Mouse (Mus musculus): ENCODE results near the gene Olfr1115. TPM values are rescaled to one million over a fixed set of nuclear protein-coding genes. Genes with fewer than 3 reads are reported as not detected.
"Not testable (repeated sequence)": the region's sequence is repeated elsewhere in the genome, so short reads cannot be mapped to it uniquely, and the experiment has no call there.

The Olfr1115 gene
- not detected in 2 replicates for polyA plus RNA-seq (2014; fragmentation: Nextera tagmentation; extraction: Ambion mirVana)

DNA sequence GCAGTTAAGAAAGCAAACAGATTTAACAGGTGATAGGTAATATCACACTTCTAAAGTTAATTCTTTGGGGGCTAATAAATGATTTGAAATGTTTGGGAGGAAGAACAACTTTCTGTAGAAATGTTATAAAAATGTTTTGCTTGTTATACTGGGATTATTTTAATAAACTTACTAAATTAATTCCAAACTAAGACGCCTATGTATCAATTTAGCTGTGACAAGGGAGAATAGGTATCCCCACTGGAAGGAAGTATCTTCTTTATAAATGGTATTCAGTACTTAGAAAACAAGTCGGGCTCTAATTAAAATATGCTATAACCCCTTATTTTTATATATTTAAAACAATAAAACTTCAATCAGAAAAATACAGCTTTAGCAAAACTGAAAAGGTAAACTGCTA is at the start of gene Olfr1115:
Gene Olfr1115, plus strand, starts transcription at position 301 of the 400 bp plus-strand sequence.
- ATAC-seq (ENCODE audit: low FRiP score) (no peak), DNase-seq (ENCODE audit: low spot score, missing footprints) (no peak)
- H3K4me3 ChIP-seq (ENCODE audit: low read depth, low read length) = no peak within 1 kb of the TSS
- H3K9me3 ChIP-seq (ENCODE audit: control insufficient read depth, low read length) = no peaks in the 10 kb centered on the region
- no peaks in the 10 kb centered on the region for H3K36me3 ChIP-seq (ENCODE audit: control insufficient read depth, insufficient read depth, low read length)
- H3K9ac ChIP-seq (ENCODE audit: low read length) = no peak within 1 kb of the TSS
- 88% methylated on average over 2 of the region's 2 CpGs for WGBS
- no peaks in the 10 kb centered on the region for H3K4me1 ChIP-seq (ENCODE audit: control insufficient read depth, insufficient read depth, low read length)
- H3K27ac ChIP-seq (ENCODE audit: low read depth, low read length) = no peak within 1 kb of the TSS
- no peaks in the 10 kb centered on the region for H3K27me3 ChIP-seq (ENCODE audit: control insufficient read depth, insufficient read depth, low read length)
- no peak within 1 kb of the TSS for H3K4me2 ChIP-seq

DNA sequence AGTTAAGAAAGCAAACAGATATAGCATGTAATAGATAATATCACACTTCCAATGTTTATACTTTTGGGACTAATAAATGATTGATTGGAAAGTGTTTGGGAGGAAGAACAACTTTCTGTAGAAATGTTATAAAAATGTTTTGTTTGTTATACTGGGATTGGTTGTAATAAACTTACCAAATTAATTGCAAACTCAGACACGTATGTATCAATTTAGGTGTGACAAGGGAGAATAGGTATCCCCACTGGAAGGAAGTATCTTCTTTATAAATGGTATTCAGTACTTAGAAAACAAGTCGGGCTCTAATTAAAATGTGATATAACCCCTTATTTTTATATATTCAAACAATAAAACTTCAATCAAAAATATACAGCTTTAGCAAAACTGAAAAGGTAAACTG is 39.1 kb upstream of the Olfr1115 start, which contains the start of gene Olfr1113:
Gene Olfr1113, plus strand, starts transcription at position 301 of the 400 bp plus-strand sequence.
- Histone ChIP-seq H3K27ac (ENCODE audit: low read depth, low read length) (no peak within 1 kb of the TSS), H3K36me3 (ENCODE audit: control insufficient read depth, insufficient read depth, low read length) (no peaks in the 10 kb centered on the region), H3K4me2 (no peak within 1 kb of the TSS), H3K4me1 (ENCODE audit: control insufficient read depth, insufficient read depth, low read length) (no peaks in the 10 kb centered on the region), H3K9me3 (ENCODE audit: control insufficient read depth, low read length) (no peaks in the 10 kb centered on the region), H3K27me3 (ENCODE audit: control insufficient read depth, insufficient read depth, low read length) (no peaks in the 10 kb centered on the region), H3K9ac (ENCODE audit: low read length) (no peak within 1 kb of the TSS), H3K4me3 (ENCODE audit: low read depth, low read length) (no peak within 1 kb of the TSS)
- 74% methylated on average over 2 of the region's 2 CpGs for WGBS
- ATAC-seq (ENCODE audit: low FRiP score) (no peak), DNase-seq (ENCODE audit: low spot score, missing footprints) (no peak)

DNA sequence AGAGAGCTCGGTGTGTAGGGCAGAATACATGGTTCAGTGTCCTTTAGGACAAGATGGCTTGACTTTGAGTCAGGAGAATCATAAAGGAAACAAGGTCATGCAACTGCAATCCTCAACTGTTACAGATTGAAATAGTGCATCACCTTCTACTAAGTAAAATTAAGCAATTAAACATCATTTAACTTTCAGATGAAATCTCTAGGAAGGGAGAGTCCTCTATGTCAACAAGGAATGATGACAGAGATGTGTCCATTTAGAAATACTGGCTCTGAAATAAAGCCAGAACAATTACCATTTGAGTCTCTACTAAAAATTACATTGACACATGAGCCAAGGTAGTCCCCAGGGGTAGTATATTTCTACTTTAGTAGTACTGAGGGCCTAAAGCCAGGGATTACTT is 19.4 kb downstream of the Olfr1115 start, which contains the start of gene Olfr1116:
Gene Olfr1116, plus strand, starts transcription at position 301 of the 400 bp plus-strand sequence.
- no peaks in the 10 kb centered on the region for H3K36me3 ChIP-seq (ENCODE audit: control insufficient read depth, insufficient read depth, low read length)
- no peak within 1 kb of the TSS for H3K27ac ChIP-seq (ENCODE audit: low read depth, low read length)
- 93% methylated on average over 1 of the region's 1 CpGs for WGBS
- no peaks in the 10 kb centered on the region for H3K4me1 ChIP-seq (ENCODE audit: control insufficient read depth, insufficient read depth, low read length)
- no peak within 1 kb of the TSS for H3K9ac ChIP-seq (ENCODE audit: low read length)
- H3K4me2 ChIP-seq = no peak within 1 kb of the TSS
- DNase-seq (ENCODE audit: low spot score, missing footprints) (no peak), ATAC-seq (ENCODE audit: low FRiP score) (no peak)
- H3K9me3 ChIP-seq (ENCODE audit: control insufficient read depth, low read length) = no peaks in the 10 kb centered on the region
- H3K27me3 ChIP-seq (ENCODE audit: control insufficient read depth, insufficient read depth, low read length) = no peaks in the 10 kb centered on the region
- no peak within 1 kb of the TSS for H3K4me3 ChIP-seq (ENCODE audit: low read depth, low read length)

DNA sequence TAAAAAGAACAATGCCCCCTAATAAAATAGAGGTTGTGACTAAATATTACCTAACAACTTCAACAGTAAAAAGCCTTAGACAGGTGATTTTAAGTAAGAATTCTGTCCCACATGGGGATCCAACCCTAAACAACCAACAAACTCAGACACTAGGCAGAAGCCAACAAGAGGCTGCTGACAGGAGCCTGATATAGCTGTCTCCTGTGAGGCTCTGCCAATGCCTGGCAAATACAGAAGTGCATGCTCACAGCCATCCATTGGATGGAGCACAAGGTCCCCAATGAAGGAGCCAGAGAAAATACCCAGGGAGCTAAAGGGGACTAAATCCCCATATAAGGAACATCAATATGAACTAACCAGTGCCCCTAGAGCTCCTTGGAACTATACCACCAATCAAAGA is 46.2 kb downstream of the Olfr1115 start:
- not testable (repeated sequence) for H3K27ac ChIP-seq (ENCODE audit: low read depth, low read length); H3K4me1 ChIP-seq (ENCODE audit: control insufficient read depth, insufficient read depth, low read length); H3K9me3 ChIP-seq (ENCODE audit: control insufficient read depth, low read length); ATAC-seq (ENCODE audit: low FRiP score); H3K4me2 ChIP-seq; DNase-seq (ENCODE audit: low spot score, missing footprints); H3K4me3 ChIP-seq (ENCODE audit: low read depth, low read length); H3K36me3 ChIP-seq (ENCODE audit: control insufficient read depth, insufficient read depth, low read length); H3K27me3 ChIP-seq (ENCODE audit: control insufficient read depth, insufficient read depth, low read length); H3K9ac ChIP-seq (ENCODE audit: low read length)

Small RNA genes lying within 50 kb of the gene (microRNA-seq; reads per million reads assigned to microRNA genes)
- gene Gm27438 = not detected

Other genes with a start within 250 kb of the Olfr1115 start
- gene Olfr1102, start 249.6 kb upstream of the Olfr1115 start, polyA plus RNA-seq (2014; fragmentation: Nextera tagmentation; extraction: Ambion mirVana) = not detected in 2 replicates
- not detected in 2 replicates for gene Olfr1104, start 220.9 kb upstream of the Olfr1115 start, polyA plus RNA-seq (2014; fragmentation: Nextera tagmentation; extraction: Ambion mirVana)
- gene Olfr1105, start 211.5 kb upstream of the Olfr1115 start, polyA plus RNA-seq (2014; fragmentation: Nextera tagmentation; extraction: Ambion mirVana) = not detected in 2 replicates
- not detected in 2 replicates for gene Olfr1106, start 195.7 kb upstream of the Olfr1115 start, polyA plus RNA-seq (2014; fragmentation: Nextera tagmentation; extraction: Ambion mirVana)
- gene Olfr1107, start 172.2 kb upstream of the Olfr1115 start, polyA plus RNA-seq (2014; fragmentation: Nextera tagmentation; extraction: Ambion mirVana) = not detected in 2 replicates
- gene Olfr1109, start 152.0 kb upstream of the Olfr1115 start, polyA plus RNA-seq (2014; fragmentation: Nextera tagmentation; extraction: Ambion mirVana) = not detected in 2 replicates
- not detected in 2 replicates for gene Olfr259, start 133.4 kb upstream of the Olfr1115 start, polyA plus RNA-seq (2014; fragmentation: Nextera tagmentation; extraction: Ambion mirVana)
- not detected in 2 replicates for gene Olfr1110, start 107.7 kb upstream of the Olfr1115 start, polyA plus RNA-seq (2014; fragmentation: Nextera tagmentation; extraction: Ambion mirVana)
- not detected in 2 replicates for gene Olfr1111, start 95.4 kb upstream of the Olfr1115 start, polyA plus RNA-seq (2014; fragmentation: Nextera tagmentation; extraction: Ambion mirVana)
- gene Olfr1112, start 60.2 kb upstream of the Olfr1115 start, polyA plus RNA-seq (2014; fragmentation: Nextera tagmentation; extraction: Ambion mirVana) = not detected in 2 replicates
- not detected in 2 replicates for gene Olfr1113, start 39.0 kb upstream of the Olfr1115 start, polyA plus RNA-seq (2014; fragmentation: Nextera tagmentation; extraction: Ambion mirVana)
- not detected in 2 replicates for gene Olfr1116, start 19.5 kb downstream of the Olfr1115 start, polyA plus RNA-seq (2014; fragmentation: Nextera tagmentation; extraction: Ambion mirVana)
- not detected in 2 replicates for gene Olfr1118, start 59.6 kb downstream of the Olfr1115 start, polyA plus RNA-seq (2014; fragmentation: Nextera tagmentation; extraction: Ambion mirVana)
- not detected in 2 replicates for gene Olfr1120, start 106.8 kb downstream of the Olfr1115 start, polyA plus RNA-seq (2014; fragmentation: Nextera tagmentation; extraction: Ambion mirVana)
- gene Olfr1121, start 121.9 kb downstream of the Olfr1115 start, polyA plus RNA-seq (2014; fragmentation: Nextera tagmentation; extraction: Ambion mirVana) = not detected in 2 replicates
- not detected in 2 replicates for gene Olfr1122, start 137.8 kb downstream of the Olfr1115 start, polyA plus RNA-seq (2014; fragmentation: Nextera tagmentation; extraction: Ambion mirVana)
- gene Olfr1123, start 168.6 kb downstream of the Olfr1115 start, polyA plus RNA-seq (2014; fragmentation: Nextera tagmentation; extraction: Ambion mirVana) = not detected in 2 replicates
- gene Olfr1124, start 182.3 kb downstream of the Olfr1115 start, polyA plus RNA-seq (2014; fragmentation: Nextera tagmentation; extraction: Ambion mirVana) = not detected in 2 replicates
- not detected in 2 replicates for gene Olfr1126, start 205.9 kb downstream of the Olfr1115 start, polyA plus RNA-seq (2014; fragmentation: Nextera tagmentation; extraction: Ambion mirVana)
- gene Pramel7, start 249.1 kb downstream of the Olfr1115 start, polyA plus RNA-seq (2014; fragmentation: Nextera tagmentation; extraction: Ambion mirVana) = not detected in 2 replicates